Mouse (Mus musculus): ENCODE measurements around the gene Krtcap2.
A peak's percentile ranks its signal among the peaks of the same experiment; 100 is the strongest.
"Not testable (repeated sequence)": the region's sequence is repeated elsewhere in the genome, so short reads cannot be mapped to it uniquely, and the experiment has no call there.

Gene Krtcap2

DNA sequence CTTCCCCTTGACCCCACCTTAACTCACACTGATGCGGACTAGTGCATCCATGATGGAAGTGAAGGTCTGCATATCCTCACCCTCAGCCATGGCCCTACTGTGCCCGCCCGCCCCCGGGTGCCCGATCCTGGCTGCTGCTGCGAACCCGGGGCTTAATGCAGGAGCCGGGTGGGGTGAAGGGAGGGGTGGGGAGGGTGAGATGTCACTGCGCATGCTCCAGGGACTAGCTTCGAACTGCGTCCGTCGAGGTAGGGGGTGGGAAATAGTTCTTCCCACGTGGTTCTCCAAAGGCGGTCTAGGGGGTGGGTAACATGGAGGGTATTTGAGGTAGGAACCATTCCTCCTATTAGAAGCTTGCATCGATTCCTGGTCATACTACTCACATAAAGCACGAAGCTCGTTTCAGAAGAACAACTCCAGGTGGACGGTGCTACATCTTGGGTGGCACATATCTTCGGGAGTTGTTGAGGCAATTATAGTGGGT is at the start of gene Krtcap2:
Gene Krtcap2 (plus strand): TSS at position 279 of the 484 bp plus-strand sequence.
- no peak for DNase-seq (ENCODE audit: extremely low read depth, low read depth, low spot score)

DNA sequence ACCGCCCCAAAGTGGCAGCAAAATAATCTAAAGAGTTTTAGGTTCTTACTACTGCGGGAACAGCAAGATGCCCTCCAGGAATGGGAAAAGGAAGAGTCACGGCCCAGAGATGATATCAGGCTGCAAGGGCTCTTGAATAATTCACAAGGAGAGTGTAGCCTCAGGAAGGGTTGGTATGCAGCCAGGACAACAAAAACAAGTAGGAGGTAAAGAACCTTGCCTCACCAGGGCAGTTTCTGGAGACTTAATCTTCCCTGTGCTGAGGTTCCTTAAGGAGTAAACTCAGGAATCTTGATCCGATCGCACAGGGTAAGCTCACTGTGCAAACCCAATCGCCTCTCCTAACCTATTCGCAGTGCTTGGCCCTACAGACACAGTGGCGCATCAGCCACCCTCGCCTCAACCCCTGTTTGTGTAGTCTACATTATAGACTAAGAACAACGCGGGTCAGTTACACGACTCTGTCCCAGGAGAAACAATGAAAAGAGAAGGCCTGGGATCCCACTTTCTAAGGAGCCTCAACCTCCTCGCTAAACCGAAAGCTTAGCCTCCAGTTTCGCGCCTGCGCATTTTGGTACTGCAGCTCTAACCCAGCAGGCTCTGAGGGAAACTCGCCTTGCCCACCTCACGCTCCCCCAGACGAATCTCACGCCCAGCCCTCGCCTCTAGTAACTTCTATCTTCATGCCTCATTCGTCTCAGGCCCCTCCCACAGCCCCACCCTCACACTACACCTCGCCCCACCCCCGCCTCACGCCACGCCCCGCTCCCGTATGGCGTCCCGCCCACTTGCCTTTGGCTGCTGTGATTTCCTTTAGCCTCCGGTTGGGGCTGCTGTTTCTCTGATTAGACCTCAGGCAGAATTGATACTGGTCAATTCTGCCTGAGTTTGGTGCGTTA is 49.5 kb upstream of the Krtcap2 start:
- peak; percentile 77 for DNase-seq (ENCODE audit: extremely low read depth, low read depth, low spot score)

DNA sequence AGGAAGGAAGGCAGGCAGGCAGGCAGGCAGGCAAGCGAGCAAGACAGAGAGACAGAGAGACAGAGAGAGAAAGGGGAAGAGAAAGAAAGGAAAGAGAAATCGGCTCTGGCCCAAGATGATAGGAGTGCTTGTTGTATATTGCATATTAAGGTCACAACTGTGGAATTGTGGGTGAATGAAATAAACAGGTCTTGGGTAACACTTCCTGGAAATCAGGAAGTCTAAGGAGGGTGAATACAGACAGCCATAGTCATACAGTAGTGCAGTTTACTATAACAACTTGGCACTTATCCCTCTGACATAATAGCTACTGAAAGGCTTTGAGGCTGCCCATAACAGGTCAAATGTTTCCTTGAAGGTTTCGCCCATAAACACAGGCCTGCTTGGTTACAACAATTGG is 45.9 kb upstream of the Krtcap2 start:
- DNase-seq (ENCODE audit: extremely low read depth, low read depth, low spot score) = no peak

DNA sequence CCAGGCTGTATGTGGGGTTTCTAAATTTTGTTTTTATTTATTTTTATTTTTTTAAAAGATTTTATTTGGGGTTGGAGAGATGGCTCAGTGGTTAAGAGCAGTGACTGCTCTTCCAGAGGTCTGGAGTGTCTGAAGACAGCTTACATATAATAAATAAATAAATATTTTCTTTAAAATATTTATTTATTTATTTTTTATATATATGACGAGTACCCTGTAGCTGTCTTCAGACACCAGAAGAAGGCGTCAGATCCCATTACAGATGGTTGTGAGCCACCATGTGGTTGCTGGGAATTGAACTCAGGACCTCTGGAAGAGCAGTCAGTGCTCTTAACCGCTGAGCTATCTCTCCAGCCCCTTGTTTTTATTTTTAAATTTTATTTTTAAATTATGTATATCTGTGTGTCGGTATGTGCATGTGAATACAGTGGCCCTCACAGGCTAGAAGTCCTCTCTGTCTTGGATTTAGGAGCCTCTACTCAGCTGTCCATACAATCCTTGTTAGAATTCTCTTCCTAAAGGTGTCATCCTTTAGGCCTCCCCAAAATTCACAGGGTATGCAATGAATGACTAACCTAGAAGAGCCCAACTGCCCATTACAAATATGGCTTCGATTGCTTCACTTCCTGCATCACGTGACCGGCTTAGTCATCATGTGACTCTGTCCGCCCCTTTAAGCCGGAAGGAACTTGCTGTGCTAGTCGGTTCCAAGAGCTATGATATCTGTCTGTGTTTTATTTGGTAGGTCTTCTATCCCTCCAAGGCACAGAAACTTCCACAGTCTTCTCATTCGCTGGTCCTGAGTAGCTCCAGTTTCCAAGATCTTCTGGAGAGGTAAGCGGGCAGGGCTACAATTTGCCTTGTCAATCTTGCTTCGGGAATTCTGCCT is 43.3 kb upstream of the Krtcap2 start, which contains the start of gene Gba:
Gene Gba (plus strand): TSS at position 676 of the 889 bp plus-strand sequence.
- peak; percentile 88 for DNase-seq (ENCODE audit: extremely low read depth, low read depth, low spot score)

DNA sequence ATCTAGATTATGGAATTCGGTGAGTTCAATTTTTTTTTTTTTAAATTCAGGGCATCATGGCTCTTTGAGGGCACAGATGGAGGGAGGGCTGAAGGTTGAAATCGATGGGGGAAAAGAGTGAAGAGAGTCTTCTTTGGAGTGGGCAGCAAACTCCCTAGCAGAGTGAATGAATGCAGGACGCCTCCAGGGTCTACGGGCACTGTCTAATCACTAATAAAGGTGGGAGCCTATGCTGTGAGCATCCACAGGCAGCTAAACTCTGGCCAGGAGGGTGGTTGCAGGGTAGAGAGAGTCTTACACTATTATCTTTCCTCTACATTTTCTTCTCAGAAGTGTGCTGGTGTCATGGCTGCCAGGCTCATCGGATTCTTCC is 42.6 kb upstream of the Krtcap2 start:
- DNase-seq (ENCODE audit: extremely low read depth, low read depth, low spot score) = no peak

DNA sequence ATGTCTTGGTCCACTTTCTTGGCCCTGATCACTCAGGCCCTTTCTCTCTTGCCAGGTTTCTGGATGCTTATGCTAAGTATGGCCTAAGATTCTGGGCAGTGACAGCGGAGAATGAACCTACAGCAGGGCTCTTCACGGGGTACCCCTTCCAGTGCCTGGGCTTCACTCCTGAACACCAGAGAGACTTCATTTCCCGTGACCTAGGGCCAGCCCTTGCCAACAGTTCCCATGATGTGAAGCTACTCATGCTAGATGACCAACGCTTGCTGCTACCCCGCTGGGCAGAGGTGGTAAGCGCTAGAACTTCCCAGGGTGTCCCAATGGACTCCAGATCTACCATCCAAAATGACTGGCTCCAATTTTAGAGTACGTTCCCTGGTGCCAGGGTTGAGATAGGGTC is 39.7 kb upstream of the Krtcap2 start:
- no peak for DNase-seq (ENCODE audit: extremely low read depth, low read depth, low spot score)

DNA sequence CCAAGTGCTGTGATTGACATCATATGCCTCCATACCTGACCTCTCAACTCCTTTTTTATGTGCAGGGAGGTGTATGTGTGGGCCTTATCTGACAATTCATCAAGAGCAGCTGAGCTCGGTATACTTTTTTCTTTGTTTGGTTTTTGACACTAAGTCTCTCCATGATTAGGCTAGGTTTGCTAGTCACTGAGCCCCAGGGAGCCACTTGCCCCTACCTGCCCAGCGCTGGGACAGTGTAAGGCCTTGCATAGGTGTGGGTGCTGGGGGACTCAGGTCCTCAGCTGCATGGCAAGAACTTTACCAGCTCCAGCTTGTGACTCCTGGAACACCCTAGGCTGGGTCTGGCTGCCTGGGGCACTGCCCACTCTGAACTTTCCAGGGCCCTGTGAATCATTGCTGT is 39.1 kb upstream of the Krtcap2 start:
- DNase-seq (ENCODE audit: extremely low read depth, low read depth, low spot score) = peak; percentile 88

DNA sequence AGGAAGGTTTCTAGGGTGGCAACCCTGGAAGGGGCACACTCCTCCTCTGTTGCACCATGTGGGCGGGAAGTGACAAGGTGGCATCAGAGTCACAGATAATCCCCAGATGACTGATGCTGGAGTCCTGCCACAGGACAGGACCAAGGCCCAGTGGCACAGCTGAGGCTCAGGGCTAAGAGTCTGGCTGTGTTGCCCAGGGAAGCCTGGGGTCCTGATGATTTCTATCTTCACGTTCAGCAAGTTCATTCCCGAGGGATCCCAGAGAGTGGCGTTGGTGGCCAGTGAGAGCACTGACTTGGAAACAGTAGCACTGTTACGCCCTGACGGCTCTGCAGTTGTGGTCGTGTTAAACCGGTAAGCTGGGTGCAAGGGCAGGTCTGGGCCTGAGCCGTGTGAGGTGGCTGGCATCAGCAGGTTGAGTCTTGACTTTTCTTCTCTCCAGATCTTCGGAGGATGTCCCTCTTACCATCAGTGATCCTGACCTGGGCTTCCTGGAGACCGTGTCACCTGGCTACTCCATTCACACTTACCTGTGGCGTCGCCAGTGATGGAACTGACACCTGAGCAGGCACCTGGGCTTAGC is 37.6 kb upstream of the Krtcap2 start:
- peak; percentile 84 for DNase-seq (ENCODE audit: extremely low read depth, low read depth, low spot score)

DNA sequence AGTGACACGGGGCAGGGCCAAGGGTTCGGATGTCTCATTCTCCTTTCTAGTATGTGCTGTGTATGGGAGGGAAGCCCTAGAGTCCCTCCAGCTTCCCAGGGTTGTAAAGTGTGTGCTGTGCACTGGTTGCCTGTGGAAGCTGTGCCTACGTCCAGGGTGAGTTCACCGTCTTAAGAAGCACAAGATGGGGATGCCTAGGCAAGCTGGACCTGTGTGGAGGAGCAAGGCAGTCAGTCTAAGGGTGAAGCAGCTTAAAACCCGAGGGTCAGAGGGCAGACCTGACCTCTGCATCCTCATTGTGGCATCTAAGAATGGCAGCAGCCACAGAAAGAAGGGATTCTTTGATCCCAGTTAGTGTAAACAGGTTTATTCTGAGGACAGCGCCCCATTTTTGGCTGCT is 37.0 kb upstream of the Krtcap2 start:
- DNase-seq (ENCODE audit: extremely low read depth, low read depth, low spot score) = no peak

DNA sequence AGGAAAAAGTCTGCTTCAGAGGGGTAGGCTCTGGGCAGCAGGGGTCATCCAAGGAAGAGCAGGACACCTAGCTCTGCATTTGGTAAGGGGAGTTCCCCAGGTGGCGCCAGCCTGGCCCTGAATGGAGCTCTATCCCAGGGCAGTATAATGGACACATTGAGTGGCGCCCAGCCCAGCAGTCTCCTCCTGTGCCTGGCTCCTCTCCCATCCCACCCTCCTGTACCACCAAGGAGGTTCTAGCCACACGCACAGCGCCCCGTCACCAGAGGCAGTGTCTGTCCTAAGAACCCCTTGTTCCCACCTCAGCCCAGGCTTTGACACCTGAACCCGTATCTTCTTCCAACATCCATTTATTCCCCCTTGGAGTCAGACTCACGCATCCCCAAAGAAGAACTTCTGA is 36.0 kb upstream of the Krtcap2 start:
- no peak for DNase-seq (ENCODE audit: extremely low read depth, low read depth, low spot score)

DNA sequence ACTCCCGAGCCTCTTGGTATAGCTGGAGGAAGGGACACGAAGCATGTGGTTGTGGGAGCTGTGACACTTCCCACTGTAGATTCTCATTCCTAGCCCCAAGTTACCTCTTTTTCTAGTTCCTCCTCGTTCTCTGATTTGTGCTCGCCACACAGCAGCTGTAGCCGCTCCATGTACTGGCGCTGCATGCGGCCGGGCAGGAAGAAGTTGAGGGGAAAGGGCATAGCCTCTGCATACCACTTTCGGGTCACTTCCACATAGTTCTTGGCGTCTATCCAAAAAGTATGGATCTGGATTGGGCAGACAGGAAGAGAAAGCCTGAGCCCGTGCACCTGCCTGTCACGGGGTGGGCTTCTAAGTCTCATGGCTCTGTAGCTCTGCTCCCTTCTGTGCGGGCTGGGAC is 35.6 kb upstream of the Krtcap2 start:
- DNase-seq (ENCODE audit: extremely low read depth, low read depth, low spot score) = no peak

DNA sequence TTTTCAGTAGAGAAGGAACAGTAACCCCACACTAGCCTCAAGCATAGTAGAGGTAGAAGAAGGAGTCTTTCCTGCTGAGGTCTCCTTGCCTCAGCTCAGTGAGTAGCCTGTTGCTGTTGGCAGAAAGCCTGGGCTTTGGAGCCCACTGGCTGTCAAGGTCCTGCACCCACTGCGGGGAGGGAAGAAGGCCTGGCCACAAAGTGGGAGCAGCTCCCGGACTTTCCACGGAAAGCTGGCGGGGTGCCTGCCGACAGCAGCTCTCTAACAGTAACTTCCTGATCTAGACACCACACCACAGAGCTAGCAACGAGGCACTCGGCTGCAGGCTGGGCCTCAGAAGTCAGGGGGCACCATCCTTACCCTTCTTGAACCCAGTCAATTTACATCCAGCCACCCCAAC is 35.0 kb upstream of the Krtcap2 start:
- DNase-seq (ENCODE audit: extremely low read depth, low read depth, low spot score) = no peak

DNA sequence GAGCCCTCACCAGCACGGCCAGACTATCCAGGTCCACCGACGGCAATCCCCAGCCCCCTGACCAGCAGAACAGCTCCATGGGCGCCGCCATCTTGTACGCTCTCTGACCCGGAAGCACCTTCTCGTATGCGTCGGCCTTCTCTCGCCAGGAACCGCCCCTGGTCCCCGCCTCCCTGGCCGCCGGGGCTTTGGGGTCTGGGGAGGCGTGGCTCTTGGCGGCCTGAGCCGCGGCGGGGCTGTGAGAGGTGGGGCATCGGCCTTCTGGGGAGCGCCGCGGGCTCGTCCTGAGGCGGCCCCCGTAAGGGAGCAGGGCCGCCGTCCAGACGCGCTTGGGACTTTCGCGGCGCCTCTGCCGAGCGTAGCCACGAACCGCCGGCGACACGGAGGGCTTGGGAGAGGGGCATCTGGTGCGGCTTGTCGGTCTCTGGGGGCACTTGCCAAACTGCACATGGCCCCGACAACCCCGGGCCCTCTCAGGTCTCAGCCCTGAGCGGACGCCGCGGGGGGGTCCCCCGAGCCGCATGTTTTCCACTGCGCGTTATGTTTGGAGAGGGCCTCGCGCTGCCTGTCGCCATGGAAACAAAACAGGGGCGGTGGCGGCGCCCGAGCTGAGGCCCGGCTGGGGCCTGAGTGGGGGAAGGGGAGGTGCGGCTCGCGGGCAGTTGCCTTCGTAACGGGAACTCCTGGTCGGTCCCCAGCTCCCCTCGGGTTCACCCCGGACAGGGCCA is 31.8 kb upstream of the Krtcap2 start:
- no peak for DNase-seq (ENCODE audit: extremely low read depth, low read depth, low spot score)

DNA sequence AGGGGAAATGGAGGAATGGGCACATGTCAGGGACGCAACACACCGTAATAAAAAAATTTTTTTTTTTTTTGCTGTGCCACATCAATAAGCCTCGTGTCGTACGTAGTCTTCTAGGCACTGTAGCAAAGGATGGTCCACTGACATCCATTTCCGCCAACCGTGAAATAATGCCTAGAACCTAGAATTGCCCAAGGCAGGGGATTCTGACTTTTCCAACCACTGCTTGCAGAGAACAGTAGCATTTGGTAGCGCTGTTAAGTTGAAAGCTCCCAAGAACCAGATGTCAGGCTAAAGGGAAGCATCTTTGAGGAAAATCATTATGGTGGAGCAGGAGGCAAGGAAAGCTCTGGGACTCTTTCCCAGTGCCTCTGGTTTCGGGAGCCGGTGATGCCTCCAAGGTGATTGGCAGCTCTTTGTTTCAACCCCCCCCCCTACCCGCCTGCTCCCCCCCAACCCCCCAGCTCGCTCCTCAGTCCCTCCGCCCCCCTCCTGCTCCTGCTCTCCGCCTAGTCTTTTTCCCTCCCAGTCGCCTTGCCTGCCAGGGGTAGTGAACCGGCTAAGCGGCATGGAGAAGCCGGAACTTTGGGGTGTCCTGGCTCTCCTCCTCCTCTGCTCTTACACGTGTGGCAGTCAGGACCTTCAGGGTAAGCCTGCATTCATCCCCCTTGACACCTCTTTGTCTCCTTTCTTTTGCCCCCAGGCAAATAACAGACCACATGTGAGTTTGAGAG is 30.9 kb upstream of the Krtcap2 start, which contains the start of gene Thbs3:
Gene Thbs3 (plus strand): TSS at position 500 of the 731 bp plus-strand sequence.
- DNase-seq (ENCODE audit: extremely low read depth, low read depth, low spot score) = no peak

DNA sequence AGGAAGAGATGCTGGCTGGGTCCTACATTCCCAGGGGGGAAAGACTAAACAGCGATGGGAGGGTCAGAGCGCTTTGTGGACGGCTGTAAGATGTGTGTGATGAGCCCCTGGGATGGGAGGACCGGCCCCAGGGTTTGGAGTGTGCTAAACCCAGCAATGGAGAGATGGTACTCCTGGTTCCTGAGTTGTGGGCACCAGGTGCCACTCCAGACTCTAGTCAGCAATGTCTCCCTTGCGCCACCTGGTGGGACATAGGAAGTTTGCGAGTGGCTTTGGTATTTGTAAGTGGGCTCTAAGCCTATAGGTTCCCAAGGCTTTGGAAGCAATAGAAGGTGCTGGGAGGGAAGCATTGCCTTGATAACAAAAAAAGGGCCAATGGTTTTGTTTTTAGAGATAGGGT is 29.9 kb upstream of the Krtcap2 start:
- no peak for DNase-seq (ENCODE audit: extremely low read depth, low read depth, low spot score)

DNA sequence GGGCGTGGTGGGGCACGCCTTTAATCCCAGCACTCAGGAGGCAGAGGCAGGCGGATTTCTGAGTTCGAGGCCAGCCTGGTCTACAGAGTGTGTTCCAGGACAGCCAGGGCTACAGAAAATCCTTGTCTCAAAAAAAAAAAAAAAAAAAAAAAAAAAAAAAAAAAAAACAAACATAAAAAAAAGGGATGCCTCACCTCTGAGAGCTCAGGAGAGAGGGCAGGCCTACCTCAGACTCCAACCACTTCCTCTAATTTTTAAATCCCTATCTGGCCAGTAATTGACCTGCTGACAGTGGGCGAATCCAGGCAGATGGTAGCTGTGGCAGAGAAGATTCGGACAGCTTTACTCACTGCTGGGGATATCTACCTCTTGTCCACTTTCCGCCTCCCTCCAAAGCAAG is 29.4 kb upstream of the Krtcap2 start:
- DNase-seq (ENCODE audit: extremely low read depth, low read depth, low spot score) = not testable (repeated sequence)

DNA sequence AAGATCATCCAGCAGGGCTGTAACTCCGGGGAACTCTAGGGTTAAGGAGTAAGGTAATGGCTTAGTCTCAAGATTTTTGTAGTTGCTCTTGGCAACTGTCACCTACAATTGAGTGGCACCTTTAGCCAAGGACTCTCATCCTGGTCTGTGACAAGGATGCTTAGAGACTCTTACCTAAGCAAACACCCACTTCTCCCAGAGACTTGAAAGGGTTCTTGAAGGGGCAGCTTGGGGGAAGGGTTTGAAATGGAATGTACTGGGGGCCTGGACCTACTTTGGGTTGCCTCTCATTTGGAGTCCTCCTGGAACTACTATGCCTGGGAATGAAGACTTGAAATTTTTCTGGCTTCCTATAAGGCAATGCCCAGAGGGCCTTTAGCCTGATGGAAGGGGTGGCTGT is 27.5 kb upstream of the Krtcap2 start:
- DNase-seq (ENCODE audit: extremely low read depth, low read depth, low spot score) = no peak

DNA sequence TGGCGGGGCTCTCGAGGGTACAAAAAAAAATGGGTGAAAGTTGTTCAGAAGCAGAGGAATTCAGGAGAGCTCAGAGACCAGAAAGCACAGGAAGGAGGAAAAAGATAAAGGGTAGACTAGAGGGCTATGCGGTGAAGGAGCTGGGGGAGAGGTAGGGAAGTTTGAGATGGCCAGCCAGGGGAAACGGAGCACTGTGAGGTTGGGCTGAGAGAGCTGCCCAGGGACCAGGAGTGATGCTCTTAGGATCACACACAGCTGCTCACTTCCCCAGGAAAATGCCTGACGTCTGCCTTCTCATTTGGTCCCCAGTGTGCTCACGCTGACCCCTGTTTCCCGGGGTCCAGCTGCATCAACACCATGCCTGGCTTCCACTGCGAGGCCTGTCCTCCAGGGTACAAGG is 26.2 kb upstream of the Krtcap2 start:
- no peak for DNase-seq (ENCODE audit: extremely low read depth, low read depth, low spot score)

DNA sequence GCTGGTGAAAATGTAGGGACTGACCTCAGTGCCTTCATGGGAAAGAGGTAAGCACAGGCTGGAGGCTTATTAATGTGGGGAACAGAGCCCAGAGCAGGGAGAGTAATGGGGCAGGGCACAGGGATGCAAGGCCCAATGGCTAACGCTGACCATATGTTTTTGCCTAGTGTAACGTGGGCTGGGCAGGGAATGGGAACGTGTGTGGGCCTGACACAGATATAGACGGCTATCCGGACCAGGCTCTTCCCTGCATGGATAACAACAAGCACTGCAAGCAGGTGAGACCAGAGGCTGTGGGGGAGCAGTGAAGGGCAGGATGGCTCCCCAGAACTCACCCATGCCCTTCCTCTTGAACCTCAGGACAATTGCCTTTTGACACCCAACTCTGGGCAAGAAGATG is 24.6 kb upstream of the Krtcap2 start:
- DNase-seq (ENCODE audit: extremely low read depth, low read depth, low spot score) = no peak

DNA sequence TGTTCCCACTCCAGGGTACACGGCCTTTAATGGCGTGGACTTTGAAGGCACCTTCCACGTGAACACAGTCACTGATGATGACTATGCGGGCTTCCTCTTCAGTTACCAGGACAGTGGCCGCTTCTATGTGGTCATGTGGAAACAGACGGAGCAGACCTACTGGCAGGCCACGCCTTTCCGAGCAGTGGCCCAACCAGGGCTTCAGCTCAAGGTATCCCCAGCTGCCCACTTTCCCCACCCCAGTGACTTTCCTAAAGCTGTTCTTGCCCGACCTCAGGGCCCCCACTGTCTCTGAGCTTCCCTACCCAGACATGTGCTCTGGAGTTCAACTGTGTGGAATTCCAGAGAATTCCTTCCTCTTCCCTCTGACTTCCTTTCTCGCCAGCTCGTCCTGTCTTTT is 21.0 kb upstream of the Krtcap2 start:
- DNase-seq (ENCODE audit: extremely low read depth, low read depth, low spot score) = no peak
